Mouse (Mus musculus) regulatory T cell (primary cell): ENCODE results near the gene Sprr2e.

Experiments
- in situ Hi-C: fragments of 300-600 bp; cut with MboI, MseI; formaldehyde crosslinking; loops from one replicate; pipeline ENCODE4 v1.15.1; 2025; ENCODE audit warnings: high pct_unique_total_duplicates

The Sprr2e gene

DNA sequence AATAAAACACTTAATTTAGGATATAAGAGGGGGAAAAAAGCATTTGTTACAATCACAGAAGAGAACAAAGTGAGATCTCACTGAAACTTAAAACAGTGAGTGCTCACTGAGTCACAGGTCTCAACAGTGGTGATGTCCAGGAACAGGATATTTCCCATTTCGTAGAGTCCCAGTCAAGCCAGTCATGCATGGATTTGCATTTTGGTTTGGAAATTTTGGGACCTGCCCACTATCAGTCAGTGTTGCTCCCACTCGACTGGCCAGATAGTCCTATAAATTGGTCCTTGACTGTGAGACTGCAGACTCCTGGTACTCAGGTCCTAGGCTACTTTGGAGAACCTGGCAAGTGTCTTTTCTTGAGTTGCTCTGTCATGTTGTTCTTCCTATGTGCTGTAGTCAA lies at the start of gene Sprr2e:
Sprr2e (plus strand) TSS at position 301 of the 400 bp plus-strand sequence.
- in situ Hi-C loops = no loop called here

GRCm38 (mm10) chr3:92307406-92307805 lies 44.5 kb upstream of the Sprr2e start:
- in situ Hi-C loops = no loop called here

GRCm38 (mm10) chr3:92316320-92316719 lies 35.6 kb upstream of the Sprr2e start, which contains the start of gene Sprr2b:
Gene Sprr2b (plus strand): TSS chr3:92316620.
- in situ Hi-C loops = no loop called here

- in situ Hi-C loops = no loop called here
Observed at GRCm38 (mm10) chr3:92317384-92317783, 34.6 kb upstream of the Sprr2e start.

DNA sequence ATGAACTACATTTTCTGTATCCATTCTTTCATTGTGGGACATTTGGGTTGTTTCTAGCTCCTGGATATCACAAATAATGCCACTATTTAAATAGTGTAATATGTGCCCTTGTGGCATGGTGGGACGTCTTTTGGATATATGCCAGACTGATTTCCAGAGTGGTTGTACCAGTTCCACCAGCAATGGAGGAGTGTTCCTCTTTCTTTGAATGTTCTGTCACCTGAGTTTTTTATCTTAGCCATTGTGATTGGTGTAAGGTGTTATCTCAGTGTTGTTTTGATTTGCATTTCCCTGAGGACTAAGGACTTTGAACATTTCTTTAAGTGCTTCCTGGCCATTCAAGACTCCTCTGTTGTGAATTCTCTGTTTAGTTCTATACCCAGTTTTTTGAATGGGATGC lies 15.7 kb upstream of the Sprr2e start:
- in situ Hi-C loops = no loop called here

- in situ Hi-C loops = no loop called here
Observed at GRCm38 (mm10) chr3:92338840-92339239, 13.1 kb upstream of the Sprr2e start, which contains the start of gene Sprr2d. Gene Sprr2d (plus strand): TSS chr3:92339140.

DNA sequence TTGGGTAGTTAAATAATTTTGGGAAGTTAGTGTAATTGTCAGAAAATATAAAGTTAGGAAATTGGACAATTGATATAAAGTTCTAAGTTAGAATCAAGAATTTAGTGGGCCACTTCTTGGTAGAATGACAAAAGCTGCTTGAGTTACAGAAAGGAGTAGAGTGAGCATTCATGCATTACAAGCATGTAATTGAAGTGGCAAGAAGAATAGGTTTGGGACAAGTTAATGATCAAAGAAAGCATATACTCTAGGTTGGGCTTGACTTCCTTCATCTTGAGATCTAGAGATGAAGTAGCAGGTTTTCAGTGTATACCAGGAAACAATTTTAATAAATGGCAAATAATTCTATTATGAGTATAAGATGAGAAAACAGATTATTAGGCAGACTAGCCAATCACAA lies 9.7 kb downstream of the Sprr2e start:
- in situ Hi-C loops = no loop called here

GRCm38 (mm10) chr3:92364887-92365286 lies 12.9 kb downstream of the Sprr2e start, which contains the start of gene Sprr2f:
Gene Sprr2f (plus strand): TSS chr3:92365187.
- in situ Hi-C loops = no loop called here

DNA sequence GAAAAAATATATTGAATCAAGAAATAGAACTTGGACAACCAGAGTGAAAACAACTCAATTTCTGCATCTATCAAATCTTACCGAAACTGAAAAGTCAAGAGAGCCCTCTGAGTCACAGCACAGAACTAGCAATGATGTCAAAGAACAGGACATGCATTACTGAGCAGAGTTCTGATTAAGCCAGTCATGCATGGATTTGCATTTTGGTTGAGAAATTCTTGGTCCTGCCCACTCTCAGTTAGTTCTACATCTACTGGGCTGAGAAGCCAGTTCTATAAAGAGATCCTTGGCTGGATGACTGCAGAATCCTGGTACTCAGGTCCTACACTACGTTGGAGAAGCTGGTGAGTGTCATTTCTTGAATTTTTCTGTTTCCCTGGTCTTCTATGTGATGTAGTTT lies 21.7 kb downstream of the Sprr2e start:
- in situ Hi-C loops = no loop called here

GRCm38 (mm10) chr3:92385385-92385784 lies 33.4 kb downstream of the Sprr2e start, which contains the start of gene Sprr2h:
Gene Sprr2h (plus strand): TSS chr3:92385685.
- in situ Hi-C loops = no loop called here

DNA sequence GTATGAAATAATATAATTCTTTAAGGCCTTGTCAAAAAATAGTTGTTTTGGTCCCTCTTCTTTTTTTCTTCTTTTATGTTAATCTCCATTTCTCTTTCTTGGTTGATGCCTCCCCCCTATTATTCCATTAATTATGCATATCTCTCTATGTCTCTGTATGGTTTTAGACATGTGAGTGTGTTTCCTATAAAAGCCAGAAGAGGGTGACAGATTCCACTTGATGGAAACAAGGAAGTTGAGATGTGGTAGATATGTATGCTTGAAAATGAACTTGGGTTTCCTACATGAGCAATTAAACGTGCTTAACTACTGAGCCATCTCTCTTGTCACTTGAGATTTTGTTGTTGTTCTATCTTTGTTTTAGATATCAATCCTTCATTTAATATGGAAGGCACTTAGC lies 42.4 kb downstream of the Sprr2e start:
- in situ Hi-C loops = no loop called here
